Mouse (Mus musculus): ENCODE results near the gene Olfr1253.

- TF ChIP-seq BHLHE40 (IDR thresholded peaks at IDR 0.05; ENCODE audit: low read depth, low read length) = no peak
- no peak for TF ChIP-seq TCF12 (IDR thresholded peaks at IDR 0.05; ENCODE audit: low read depth, low read length)
- peak in 1 of 2 experiments; percentile 24; a peak in 2 of 4 replicates for TF ChIP-seq CTCF (conservative IDR thresholded peaks at IDR 0.05 in 1 of 2, IDR thresholded peaks at IDR 0.05 in 1 of 2; ENCODE audit: low read depth in 2 of 2, low read length in 2 of 2)
- no peak for TF ChIP-seq PAX5 (IDR thresholded peaks at IDR 0.05; ENCODE audit: low read length)
- no peak for TF ChIP-seq MXI1 (IDR thresholded peaks at IDR 0.05; ENCODE audit: low read depth, low read length)
- TF ChIP-seq POLR2A (IDR thresholded peaks at IDR 0.05; ENCODE audit: low read depth, low read length) = no peak
These were observed 42.7 kb upstream of the Olfr1253 start for GRCm38 (mm10) chr2:89799583-89799982.

Measured in CH12.LX (cell line).